Mouse (Mus musculus): Measurements from ENCODE around the gene Tet3. TPM values are rescaled to one million over a fixed set of nuclear protein-coding genes. Genes with fewer than 3 reads are reported as not detected.

The Tet3 gene
- polyA plus RNA-seq (2014; fragmentation: Illumina TruSeq; extraction: RNeasy Lipid Tissue Mini Kit (QIAGEN cat#74804); ENCODE audit: low read depth, low replicate concordance), result 1.0 TPM

DNA sequence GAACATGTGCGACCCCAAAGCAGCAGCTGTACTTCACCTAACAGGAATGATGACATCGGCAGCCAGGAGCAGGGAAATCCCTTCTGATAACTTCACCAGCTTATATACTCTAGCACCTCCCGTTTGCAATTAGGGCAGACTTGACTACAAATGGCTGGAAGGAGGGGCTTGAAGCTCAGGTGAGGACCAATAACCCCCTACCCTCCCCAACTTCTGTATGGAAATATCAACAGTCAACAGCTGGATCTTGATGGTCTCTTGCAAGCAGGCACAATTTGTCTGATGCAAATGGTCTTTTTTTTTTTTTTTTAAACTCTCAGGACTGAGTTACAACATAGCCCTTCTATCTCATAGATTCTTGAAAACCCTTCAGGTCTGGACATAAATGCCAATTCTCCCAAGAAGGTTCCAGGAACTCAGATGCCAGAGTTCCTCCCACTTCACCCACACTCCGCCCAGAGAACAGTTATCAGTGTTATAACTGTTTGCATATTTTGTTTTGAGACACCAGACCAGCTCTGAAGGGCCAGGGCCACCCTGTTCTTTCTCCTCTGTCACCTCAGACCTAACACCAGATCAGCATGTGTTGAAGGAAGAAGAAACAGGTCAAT is at the start of gene Tet3:
Gene Tet3 (minus strand): TSS at position 51 of the 611 bp plus-strand sequence.

DNA sequence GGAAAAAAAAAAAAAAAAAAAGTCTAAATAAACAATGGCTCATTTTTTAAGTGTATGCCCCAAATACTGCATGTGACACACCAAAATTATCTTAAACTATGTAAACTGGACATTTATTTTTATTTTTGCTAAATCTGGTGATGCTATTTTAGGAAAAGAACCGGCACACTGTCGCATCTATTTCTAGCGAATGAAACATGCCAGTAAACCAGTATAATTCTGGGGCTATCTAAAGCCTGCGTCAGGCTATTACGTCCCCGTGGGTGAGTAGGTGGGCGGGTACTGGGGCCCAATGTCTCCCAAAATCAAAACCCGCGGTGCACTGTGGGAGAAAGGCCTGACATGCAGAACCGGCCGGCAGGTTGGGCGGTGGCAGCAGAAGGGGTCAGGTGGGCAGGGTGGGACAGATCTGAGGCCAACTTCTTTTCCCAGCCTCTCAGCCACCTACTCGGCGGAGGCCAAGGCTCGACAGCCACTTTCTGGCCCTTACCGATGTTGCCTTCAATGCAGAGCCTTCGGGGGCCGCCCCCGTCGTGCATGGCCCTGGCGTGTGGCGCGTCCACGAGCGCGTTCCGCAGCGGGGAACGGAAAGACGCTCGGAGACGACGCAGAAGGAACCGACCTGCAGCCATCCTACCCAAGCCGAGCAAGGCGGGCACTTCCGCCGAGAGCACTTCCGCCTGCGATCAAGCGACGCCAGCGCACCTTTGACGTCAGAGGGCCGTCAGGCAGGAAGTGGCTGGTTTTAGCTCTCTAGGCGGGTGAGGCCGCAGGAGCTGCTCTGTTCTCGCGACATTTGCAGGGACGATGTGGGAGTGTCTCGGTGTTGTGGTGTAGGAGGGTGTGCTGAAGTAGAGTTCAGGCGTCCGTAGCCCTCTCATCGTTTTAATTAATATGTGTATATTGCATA is 47.6 kb upstream of the Tet3 start, which contains the start of gene Dguok:
Gene Dguok (minus strand): TSS at position 712 of the 910 bp plus-strand sequence.

DNA sequence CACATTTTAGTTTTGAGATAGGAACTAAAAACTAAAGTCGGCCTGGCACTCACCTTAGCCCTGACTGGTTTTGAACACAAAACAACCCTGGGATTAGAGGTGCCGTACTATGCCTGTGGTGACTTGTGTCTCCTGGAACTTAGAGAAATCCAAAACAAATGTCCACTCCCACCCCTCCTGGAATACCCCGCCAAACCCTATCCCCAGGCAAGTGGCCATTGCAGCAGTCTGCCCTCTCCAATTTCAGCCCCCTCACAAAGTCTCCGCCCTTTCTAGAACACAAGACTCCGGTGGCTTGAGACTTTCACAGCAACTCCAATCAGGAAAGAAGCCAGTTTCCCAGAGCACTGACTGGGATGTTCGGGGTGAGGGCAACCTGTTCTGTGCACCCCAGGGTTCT is 110.0 kb downstream of the Tet3 start, which contains the start of gene Bola3:
Gene Bola3 (plus strand): TSS at position 275 of the 400 bp plus-strand sequence.

DNA sequence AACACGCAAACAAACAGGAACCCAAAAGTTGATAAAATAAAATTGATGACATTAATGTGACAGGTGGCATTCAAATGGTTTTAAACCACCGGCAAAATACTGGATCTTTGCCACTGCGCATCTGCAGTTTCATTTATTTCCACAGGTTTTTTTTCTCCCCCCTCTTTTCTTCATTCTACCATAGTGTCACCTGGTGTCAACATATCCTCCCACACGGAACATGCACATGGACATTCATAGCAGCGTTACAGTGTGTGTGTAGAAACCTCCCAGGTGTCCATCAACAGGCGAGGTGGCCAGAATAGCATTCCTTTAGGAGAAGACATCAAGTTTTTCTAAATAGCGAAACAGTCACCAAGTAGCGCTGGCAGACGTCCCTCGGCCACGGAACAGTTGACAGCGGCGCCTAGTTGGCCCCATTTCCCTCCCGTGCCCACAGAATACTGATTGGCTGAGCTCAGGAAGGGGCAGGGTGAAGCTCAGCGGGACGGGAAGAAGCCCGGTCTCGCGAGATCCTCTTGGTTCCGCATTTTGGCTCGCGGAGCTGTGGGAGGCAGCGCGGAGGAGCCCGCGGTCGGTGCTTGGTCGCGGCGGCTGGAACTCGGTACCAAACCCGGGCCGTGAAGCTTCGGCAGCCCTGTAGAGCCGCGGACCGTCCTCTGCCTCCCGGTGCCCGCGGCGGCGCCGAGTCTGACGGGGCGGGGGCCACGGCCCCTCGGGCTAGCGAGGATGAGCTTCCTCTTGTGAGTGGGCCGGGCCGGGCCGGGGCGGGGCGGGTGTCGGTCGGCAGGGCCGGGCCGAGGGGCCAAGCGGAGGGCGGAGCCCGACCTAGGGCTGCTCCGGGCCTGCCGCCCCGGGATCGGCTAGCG is 133.1 kb downstream of the Tet3 start, which contains the start of the genes Mthfd2 and Mob1a:
Gene Mthfd2 (minus strand): TSS at position 384 of the 869 bp plus-strand sequence.
Gene Mob1a (plus strand): TSS at position 492 of the 869 bp plus-strand sequence.

Other genes starting within 250 kb of the Tet3 start
- gene Slc4a5, start 239.3 kb downstream of the Tet3 start, polyA plus RNA-seq (2014; fragmentation: Illumina TruSeq; extraction: RNeasy Lipid Tissue Mini Kit (QIAGEN cat#74804); ENCODE audit: low read depth, low replicate concordance), result 0.66 TPM
- 13.1 TPM for gene Mthfd2, start 133.2 kb downstream of the Tet3 start, polyA plus RNA-seq (2014; fragmentation: Illumina TruSeq; extraction: RNeasy Lipid Tissue Mini Kit (QIAGEN cat#74804); ENCODE audit: low read depth, low replicate concordance)
- 55.4 TPM for gene Mob1a, start 133.1 kb downstream of the Tet3 start, polyA plus RNA-seq (2014; fragmentation: Illumina TruSeq; extraction: RNeasy Lipid Tissue Mini Kit (QIAGEN cat#74804); ENCODE audit: low read depth, low replicate concordance)
- gene Bola3, start 109.9 kb downstream of the Tet3 start, polyA plus RNA-seq (2014; fragmentation: Illumina TruSeq; extraction: RNeasy Lipid Tissue Mini Kit (QIAGEN cat#74804); ENCODE audit: low read depth, low replicate concordance), result 85.7 TPM
- 8.1 TPM for gene Dguok, start 47.9 kb upstream of the Tet3 start, polyA plus RNA-seq (2014; fragmentation: Illumina TruSeq; extraction: RNeasy Lipid Tissue Mini Kit (QIAGEN cat#74804); ENCODE audit: low read depth, low replicate concordance)
- gene Actg2, start 77.2 kb upstream of the Tet3 start, polyA plus RNA-seq (2014; fragmentation: Illumina TruSeq; extraction: RNeasy Lipid Tissue Mini Kit (QIAGEN cat#74804); ENCODE audit: low read depth, low replicate concordance), result 130 TPM
- gene Stambp, start 113.6 kb upstream of the Tet3 start, polyA plus RNA-seq (2014; fragmentation: Illumina TruSeq; extraction: RNeasy Lipid Tissue Mini Kit (QIAGEN cat#74804); ENCODE audit: low read depth, low replicate concordance), result 140 TPM
- gene Clec4f, start 197.1 kb upstream of the Tet3 start, polyA plus RNA-seq (2014; fragmentation: Illumina TruSeq; extraction: RNeasy Lipid Tissue Mini Kit (QIAGEN cat#74804); ENCODE audit: low read depth, low replicate concordance), result not detected
- not detected for gene Cd207, start 218.8 kb upstream of the Tet3 start, polyA plus RNA-seq (2014; fragmentation: Illumina TruSeq; extraction: RNeasy Lipid Tissue Mini Kit (QIAGEN cat#74804); ENCODE audit: low read depth, low replicate concordance)